Mouse (Mus musculus): ENCODE measurements around the gene Trim62.

The Trim62 gene

DNA sequence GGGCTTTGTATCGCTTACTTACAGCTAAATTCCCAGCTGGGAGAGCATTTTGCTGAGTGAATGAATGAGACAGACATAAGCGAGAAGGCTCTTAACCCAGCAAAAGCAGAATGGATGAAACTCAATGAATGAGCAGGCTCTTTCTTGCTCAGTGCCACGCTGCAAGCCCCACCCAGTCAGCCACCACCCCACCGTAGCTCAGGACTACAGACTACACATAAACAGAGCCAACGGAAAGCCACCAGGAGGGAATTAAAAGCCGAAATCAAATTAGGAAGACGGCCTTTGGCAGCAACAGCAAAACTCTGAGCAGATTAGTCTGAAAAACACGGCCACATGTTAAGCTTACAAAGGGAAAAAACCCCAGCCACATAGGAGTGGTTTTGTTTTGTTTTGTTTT lies 75.5 kb downstream of the Trim62 start:
- peak in 1 of 2 experiments; percentile 48 for DNase-seq (ENCODE audit: low spot score in 2 of 2)

DNA sequence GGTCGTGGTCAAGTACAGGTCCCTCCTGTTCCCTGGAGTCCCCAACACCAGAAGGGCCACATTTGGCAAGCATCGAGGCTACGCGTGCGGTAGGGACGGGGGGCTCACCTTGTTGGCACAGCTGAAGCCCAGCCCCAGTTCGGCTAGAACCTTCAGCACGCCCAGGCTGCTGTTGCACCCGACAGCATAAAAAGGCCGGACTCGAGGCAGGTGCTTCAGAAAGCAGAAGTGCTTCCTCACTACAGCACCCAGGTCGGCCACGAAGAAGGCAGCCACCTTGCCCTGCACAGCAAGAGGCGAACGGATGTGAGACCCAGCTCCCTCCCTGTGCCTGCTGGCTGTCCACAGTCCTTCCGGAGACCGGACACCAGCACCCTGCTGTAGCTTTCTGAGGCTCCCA lies 76.3 kb downstream of the Trim62 start:
- DNase-seq (ENCODE audit: low spot score in 2 of 2) = peak; percentile 26 to 62
